In genomic region chr6:83634631-83635030, GRCm38 (mm10) we compare ENCODE assay signal across 30 mouse cellular contexts. TPM values are rescaled to one million over a fixed set of nuclear protein-coding genes. Genes with fewer than 3 reads are reported as not detected.
"Had no signal": no experiment of that assay in that cellular context is flagged by ENCODE, and none has a peak within 500 bp of the region (broad histone marks: within the 10 kb centered on the region; RNA-seq: fewer than 3 reads in every experiment).

No protein-coding gene starts in this region.

RNA-seq across cellular contexts. Expression of gene Clec4f, which starts 21.4 kb away (rescaled TPM):
- total RNA-seq: common myeloid progenitor, adult 5-6 weeks; forebrain, postnatal 0 days; gastrocnemius, adult 18-20 months; gastrocnemius, adult 2 months; gastrocnemius, adult 8-10 months; gastrocnemius, postnatal 14 days; gastrocnemius, postnatal 25 days; gastrocnemius, postnatal 36 days; granulocyte monocyte progenitor cell, adult 5-6 weeks had no signal
- polyA plus RNA-seq: cortical plate, adult 2 months; embryonic facial prominence, embryonic 10.5 days; embryonic facial prominence, embryonic 11.5 days; embryonic facial prominence, embryonic 12.5 days; embryonic facial prominence, embryonic 13.5 days; embryonic facial prominence, embryonic 14.5 days; embryonic facial prominence, embryonic 15.5 days; forebrain, embryonic 10.5 days; forebrain, embryonic 11.5 days; forebrain, embryonic 12.5 days; forebrain, embryonic 13.5 days; forebrain, embryonic 14.5 days; forebrain, embryonic 15.5 days; forebrain, embryonic 16.5 days; frontal cortex, adult 2 months; gonadal fat pad, adult 2 months; heart, adult 2 months; heart, embryonic 10.5 days had no signal

RNA-seq across cellular contexts. Expression of gene Cd207, which starts 43.0 kb away (rescaled TPM):
- total RNA-seq: common myeloid progenitor, adult 5-6 weeks; forebrain, postnatal 0 days; gastrocnemius, adult 18-20 months; gastrocnemius, adult 2 months; gastrocnemius, adult 8-10 months; gastrocnemius, postnatal 10 days; gastrocnemius, postnatal 14 days; gastrocnemius, postnatal 25 days; gastrocnemius, postnatal 4 days; granulocyte monocyte progenitor cell, adult 5-6 weeks had no signal
- polyA plus RNA-seq: cortical plate, adult 2 months; embryonic facial prominence, embryonic 10.5 days; embryonic facial prominence, embryonic 11.5 days; embryonic facial prominence, embryonic 12.5 days; embryonic facial prominence, embryonic 13.5 days; embryonic facial prominence, embryonic 14.5 days; embryonic facial prominence, embryonic 15.5 days; erythroblast, embryonic 14.5 days; forebrain, embryonic 10.5 days; forebrain, embryonic 11.5 days; forebrain, embryonic 12.5 days; forebrain, embryonic 13.5 days; forebrain, embryonic 14.5 days; forebrain, embryonic 15.5 days; forebrain, embryonic 16.5 days; forebrain, postnatal 0 days; gonadal fat pad, adult 2 months; heart, embryonic 10.5 days had no signal
